Mouse (Mus musculus) liver, postnatal 0 days (tissue): ENCODE data around the gene Ltbp1. TPM values are rescaled to one million over a fixed set of nuclear protein-coding genes. Genes with fewer than 3 reads are reported as not detected.

Source experiments
- ATAC-seq: fragments of 200-750 bp; cut with Nextera tagmentation; 2 replicates; pipeline ENCODE4 v1.8.0; 2017; ENCODE audit warnings: mild to moderate bottlenecking, moderate library complexity
- DNase-seq: peaks from one replicate; pipeline ENCODE4 v3.0.0-alpha.2; 2016
- H3K27ac ChIP-seq: fragments of 300-500 bp; sonication (generic); 2 replicates; pipeline ENCODE4 v1.5.1; 2014; ENCODE audit warnings: antibody characterized with exemption, moderate library complexity, mild to moderate bottlenecking, low read depth
- H3K27me3 ChIP-seq: fragments of 300-500 bp; sonication (generic); 2 replicates; pipeline ENCODE4 v1.6.1; 2014; ENCODE audit warnings: low read length, control low read depth, mixed read lengths; ENCODE audit not compliant: insufficient read depth
- H3K36me3 ChIP-seq: fragments of 300-500 bp; sonication (generic); replicated peaks from 2 replicates; pipeline ENCODE4 v1.6.1; 2014; ENCODE audit warnings: mild to moderate bottlenecking, control low read depth, low read length, moderate library complexity, mixed read lengths; ENCODE audit not compliant: insufficient read depth
- H3K4me1 ChIP-seq: fragments of 300-500 bp; sonication (generic); 2 replicates; pipeline ENCODE4 v1.6.1; 2014; ENCODE audit warnings: antibody characterized with exemption, mild to moderate bottlenecking, control low read depth; ENCODE audit not compliant: insufficient read depth
- H3K4me2 ChIP-seq: fragments of 300-500 bp; sonication (generic); 2 replicates; pipeline ENCODE4 v1.6.1; 2014; ENCODE audit warnings: low read depth, mild to moderate bottlenecking, low read length, moderate library complexity, mixed read lengths
- H3K4me3 ChIP-seq: fragments of 300-500 bp; sonication (generic); 2 replicates; pipeline ENCODE4 v1.5.1; 2014; ENCODE audit warnings: low read depth, low read length
- H3K9ac ChIP-seq: fragments of 300-500 bp; sonication (generic); replicated peaks from 2 replicates; pipeline ENCODE4 v1.6.1; 2014; ENCODE audit warnings: mild to moderate bottlenecking, moderate library complexity
- H3K9me3 ChIP-seq: fragments of 300-500 bp; sonication (generic); 2 replicates; pipeline ENCODE4 v1.6.1; 2016; ENCODE audit warnings: mild to moderate bottlenecking, control low read depth, low read length, mixed read lengths
- CTCF ChIP-seq: sonication (generic); IDR thresholded peaks from 2 replicates; pipeline ENCODE4 v1.5.1; 2016; ENCODE audit warnings: antibody characterized with exemption, low read depth
- EP300 ChIP-seq: IDR thresholded peaks from 2 replicates; pipeline ENCODE4 v1.6.1; 2016; ENCODE audit warnings: antibody characterized with exemption, low read depth, mild to moderate bottlenecking
- WGBS: fragments of 180-500 bp; shearing (Covaris S2); extraction: QIAGEN DNeasy Blood & Tissue Kit; methylation state at CpG from one replicate; pipeline ENCODE4 v1.1.7; 2014; ENCODE audit not compliant: insufficient replicate concordance; 5-methylcytosine and 5-hydroxymethylcytosine counted together
- polyA plus RNA-seq: library from polyadenylated mRNA; unstranded; fragments of >200 nt; fragmentation: Nextera tagmentation; extraction: Ambion mirVana; gene quantifications from 2 replicates; pipeline ENCODE4 v1.2.1, GENCODE M21; 2015

Ltbp1 gene
- polyA plus RNA-seq, 1 experiment from 2014 or later = 2.8 TPM

DNA sequence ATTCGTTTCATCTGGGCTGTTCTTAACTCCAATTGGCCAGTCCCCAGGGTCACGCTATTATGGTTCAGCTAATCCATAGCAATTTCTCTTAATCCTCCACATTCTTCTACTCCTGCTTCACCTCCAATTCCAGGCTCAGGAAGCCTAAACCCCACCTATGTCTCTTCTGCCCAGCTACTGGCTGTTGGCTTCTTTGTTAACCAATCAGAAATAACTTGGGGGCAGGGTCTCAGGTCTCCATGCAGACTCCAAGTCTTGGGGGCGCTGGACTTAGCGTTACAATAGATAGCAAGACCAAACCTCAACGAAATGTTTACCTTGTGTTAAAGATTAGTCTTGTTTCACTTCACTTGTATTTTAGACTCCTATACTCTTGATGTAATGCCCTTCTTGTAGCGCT lies 85.2 kb downstream of the Ltbp1 start:
- no peaks in the 10 kb centered on the region for H3K9me3 ChIP-seq
- ATAC-seq (no peak), DNase-seq (no peak)
- 71% methylated on average over 6 of the region's 6 CpGs for WGBS
- no peaks in the 10 kb centered on the region for H3K4me1 ChIP-seq
- no peaks in the 10 kb centered on the region for H3K27me3 ChIP-seq
- no peak for TF ChIP-seq EP300
- TF ChIP-seq CTCF = no peak
- H3K36me3 ChIP-seq = no peaks in the 10 kb centered on the region
- H3K4me3 ChIP-seq = no peak overlapping the region
- H3K4me2 ChIP-seq = no peak overlapping the region
- no peak overlapping the region for H3K9ac ChIP-seq
- H3K27ac ChIP-seq = no peak overlapping the region

- Histone ChIP-seq H3K9ac (no peak overlapping the region), H3K4me1 (no peaks in the 10 kb centered on the region), H3K4me3 (no peak overlapping the region), H3K9me3 (no peaks in the 10 kb centered on the region), H3K27ac (no peak overlapping the region), H3K27me3 (no peaks in the 10 kb centered on the region), H3K36me3 (no peaks in the 10 kb centered on the region), H3K4me2 (no peak overlapping the region)
- ATAC-seq (no peak), DNase-seq (no peak)
- 67% methylated on average over 3 of the region's 3 CpGs for WGBS
- no peak for TF ChIP-seq EP300
- no peak for TF ChIP-seq CTCF
These were observed 88.2 kb downstream of the Ltbp1 start for GRCm38 (mm10) chr17:75093563-75093962.

- no peaks in the 10 kb centered on the region for H3K27me3 ChIP-seq
- DNase-seq = no peak
- no peak overlapping the region for H3K9ac ChIP-seq
- no peak for TF ChIP-seq CTCF
- TF ChIP-seq EP300 = no peak
- H3K4me3 ChIP-seq = no peak overlapping the region
- 84% methylated on average over 9 of the region's 9 CpGs for WGBS
- H3K4me2 ChIP-seq = no peak overlapping the region
- H3K9me3 ChIP-seq = no peaks in the 10 kb centered on the region
- H3K36me3 ChIP-seq = no peaks in the 10 kb centered on the region
- ATAC-seq = no peak
- no peaks in the 10 kb centered on the region for H3K4me1 ChIP-seq
- no peak overlapping the region for H3K27ac ChIP-seq
These were observed 89.2 kb downstream of the Ltbp1 start for GRCm38 (mm10) chr17:75094591-75094990.

- Histone ChIP-seq H3K9me3 (no peaks in the 10 kb centered on the region), H3K9ac (no peak overlapping the region), H3K27me3 (no peaks in the 10 kb centered on the region), H3K36me3 (no peaks in the 10 kb centered on the region), H3K4me2 (no peak overlapping the region), H3K27ac (no peak overlapping the region), H3K4me1 (no peaks in the 10 kb centered on the region), H3K4me3 (no peak overlapping the region)
- TF ChIP-seq CTCF = no peak
- TF ChIP-seq EP300 = no peak
- WGBS = 70% methylated on average over 7 of the region's 7 CpGs
- ATAC-seq (no peak), DNase-seq (no peak)
These were observed 91.4 kb downstream of the Ltbp1 start for GRCm38 (mm10) chr17:75096727-75097126.

DNA sequence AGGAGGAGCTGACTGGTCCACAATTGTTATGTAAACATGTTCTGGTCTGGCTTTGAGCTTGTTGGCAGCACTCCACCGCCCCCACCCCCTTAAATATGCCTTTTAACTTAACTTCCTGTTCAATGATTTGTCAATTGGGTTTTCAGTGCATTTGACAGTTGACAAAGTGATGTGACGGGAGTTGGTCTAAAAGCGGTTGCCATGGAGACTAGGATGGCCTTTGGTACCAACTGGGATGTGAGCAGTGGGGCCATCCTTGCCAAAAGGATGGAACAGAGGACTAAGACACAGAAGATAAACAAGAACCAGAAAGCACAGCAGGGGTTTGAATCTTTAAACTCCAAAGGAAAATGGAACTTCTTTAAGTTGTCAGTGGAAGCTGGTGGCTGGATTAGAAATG lies 92.0 kb downstream of the Ltbp1 start:
- no peak for TF ChIP-seq EP300
- no peak for TF ChIP-seq CTCF
- Histone ChIP-seq H3K9me3 (no peaks in the 10 kb centered on the region), H3K27me3 (no peaks in the 10 kb centered on the region), H3K4me2 (no peak overlapping the region), H3K4me1 (no peaks in the 10 kb centered on the region), H3K4me3 (no peak overlapping the region), H3K9ac (no peak overlapping the region), H3K27ac (no peak overlapping the region), H3K36me3 (no peaks in the 10 kb centered on the region)
- DNase-seq (no peak), ATAC-seq (no peak)
- WGBS = 67% methylated on average over 3 of the region's 3 CpGs

DNA sequence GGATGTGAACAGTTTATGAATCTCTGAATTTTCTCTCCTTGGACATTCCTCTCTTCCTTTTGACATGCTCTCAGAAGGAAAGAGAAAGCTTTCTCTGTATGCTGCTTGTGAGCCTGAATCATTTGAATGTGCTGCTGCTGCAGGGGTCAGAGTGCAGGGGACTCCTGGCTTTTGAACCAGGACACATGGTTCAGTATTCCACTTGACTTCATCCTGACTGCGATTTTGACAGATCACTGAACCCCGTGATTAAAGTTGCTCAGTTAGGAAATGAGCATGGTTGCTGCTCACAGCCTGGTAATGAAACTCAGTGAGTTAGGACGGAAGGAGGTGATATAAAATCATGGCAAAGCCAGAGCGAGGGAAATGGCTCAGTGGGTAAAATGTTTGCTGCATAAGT lies 95.8 kb downstream of the Ltbp1 start:
- H3K9ac ChIP-seq = no peak overlapping the region
- H3K4me2 ChIP-seq = no peak overlapping the region
- TF ChIP-seq CTCF (no peak), EP300 (no peak)
- H3K9me3 ChIP-seq = no peaks in the 10 kb centered on the region
- H3K27ac ChIP-seq = no peak overlapping the region
- H3K27me3 ChIP-seq = no peaks in the 10 kb centered on the region
- DNase-seq (no peak), ATAC-seq (no peak)
- no peaks in the 10 kb centered on the region for H3K4me1 ChIP-seq
- no peak overlapping the region for H3K4me3 ChIP-seq
- whole genome bisulfite sequencing = 78% methylated on average over 4 of the region's 4 CpGs
- H3K36me3 ChIP-seq = no peaks in the 10 kb centered on the region

GRCm38 (mm10) chr17:75101994-75102393 lies 96.6 kb downstream of the Ltbp1 start:
- no peaks in the 10 kb centered on the region for H3K9me3 ChIP-seq
- no peaks in the 10 kb centered on the region for H3K27me3 ChIP-seq
- H3K9ac ChIP-seq = no peak overlapping the region
- H3K4me3 ChIP-seq = no peak overlapping the region
- DNase-seq = no peak
- TF ChIP-seq CTCF = no peak
- no peak for TF ChIP-seq EP300
- no peak for ATAC-seq
- H3K27ac ChIP-seq = no peak overlapping the region
- no peaks in the 10 kb centered on the region for H3K4me1 ChIP-seq
- WGBS = 75% methylated on average over 8 of the region's 8 CpGs
- no peak overlapping the region for H3K4me2 ChIP-seq
- no peaks in the 10 kb centered on the region for H3K36me3 ChIP-seq
